Mouse (Mus musculus): ENCODE measurements around the gene Kif5c.
A peak's percentile ranks its signal among the peaks of the same experiment; 100 is the strongest.

Gene Kif5c

GRCm38 (mm10) chr2:49749730-49750576 lies 130.9 kb downstream of the Kif5c start:
- DNase-seq, result no peak

DNA sequence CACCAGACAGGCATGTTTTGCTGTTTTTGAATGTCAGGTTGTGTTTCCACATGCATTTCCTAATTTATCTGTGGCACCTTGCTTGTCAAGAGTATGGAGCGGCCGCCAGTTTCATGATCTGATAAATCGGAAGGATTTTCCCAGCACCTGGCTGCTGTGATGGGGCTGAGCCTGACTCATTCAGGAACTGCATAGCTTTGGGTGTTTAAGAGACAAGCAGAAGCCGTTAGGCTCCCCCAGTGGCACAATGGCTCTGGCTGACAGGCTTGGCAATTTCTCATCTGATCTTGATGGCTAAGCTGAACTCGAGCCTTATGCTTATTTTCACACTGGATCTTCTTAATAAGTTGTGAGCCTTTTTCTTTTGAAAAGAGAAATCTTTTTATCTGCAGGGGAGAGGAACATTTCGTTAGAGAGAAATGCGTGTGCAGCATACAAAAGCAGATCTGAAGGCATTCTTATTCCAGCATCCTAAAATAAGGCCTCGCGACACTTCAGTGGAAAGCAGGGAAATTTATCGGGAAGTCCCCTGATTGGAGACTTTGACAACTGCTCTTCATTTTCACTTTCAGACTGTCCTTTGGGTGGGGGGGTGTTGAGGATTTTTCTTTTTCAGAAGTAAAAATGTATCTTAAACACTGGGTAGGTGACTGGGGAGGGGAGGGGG lies 132.6 kb downstream of the Kif5c start:
- DNase-seq, result no peak

GRCm38 (mm10) chr2:49752211-49752607 lies 133.1 kb downstream of the Kif5c start:
- DNase-seq, result no peak

GRCm38 (mm10) chr2:49753062-49753461 lies 134.0 kb downstream of the Kif5c start:
- no peak for DNase-seq

DNA sequence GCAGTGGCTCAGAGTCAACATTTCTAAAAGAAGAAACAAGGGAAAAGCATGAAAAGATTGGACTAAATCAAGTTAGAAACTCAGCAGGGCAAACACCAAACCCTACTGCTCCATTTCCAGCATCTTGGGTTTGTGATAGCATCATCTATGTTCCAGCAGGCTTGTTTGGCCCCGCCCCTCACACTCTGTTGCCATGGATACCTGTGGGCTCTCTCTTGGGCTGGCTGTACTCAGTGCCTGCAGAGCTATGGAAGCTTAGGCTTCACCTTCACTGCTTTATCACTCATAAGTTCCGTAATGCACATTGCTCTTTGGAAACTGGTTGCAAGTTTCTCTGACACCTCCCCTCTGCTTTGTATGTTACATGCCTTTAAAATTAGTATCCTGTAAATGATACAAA lies 136.0 kb downstream of the Kif5c start:
- DNase-seq, result no peak

GRCm38 (mm10) chr2:49757616-49758015 lies 138.5 kb downstream of the Kif5c start:
- no peak for DNase-seq

DNA sequence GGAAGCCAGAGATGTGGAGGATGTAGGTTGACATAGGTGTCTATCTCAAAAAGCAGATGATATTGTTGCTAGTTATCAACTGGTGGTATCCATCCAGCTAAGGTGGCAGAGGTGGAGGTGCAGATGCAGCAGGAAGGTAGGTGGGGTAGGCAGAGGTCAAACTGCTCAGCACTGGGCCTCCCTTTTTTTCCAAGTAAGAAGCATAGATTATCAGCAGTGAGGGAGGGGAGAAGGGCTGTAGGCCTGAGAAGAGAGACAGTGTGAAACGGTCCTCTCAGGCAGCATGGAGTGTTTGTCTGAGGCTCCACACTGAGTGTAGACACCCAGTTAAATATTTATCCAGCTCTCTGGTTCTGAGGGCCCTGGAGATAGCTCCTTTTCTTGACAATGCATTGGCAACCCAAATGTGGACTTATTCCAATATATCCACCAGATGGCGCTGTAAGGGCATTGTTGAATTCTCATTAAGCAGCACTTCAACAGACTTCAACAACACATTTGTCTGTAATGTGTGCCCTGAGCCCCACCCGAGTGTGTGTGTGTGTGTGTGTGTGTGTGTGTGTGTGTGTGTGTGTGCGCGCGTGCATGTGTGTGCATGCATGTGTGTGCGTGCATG lies 145.3 kb downstream of the Kif5c start:
- DNase-seq, result peak in 1 of 2 experiments; percentile 61

DNA sequence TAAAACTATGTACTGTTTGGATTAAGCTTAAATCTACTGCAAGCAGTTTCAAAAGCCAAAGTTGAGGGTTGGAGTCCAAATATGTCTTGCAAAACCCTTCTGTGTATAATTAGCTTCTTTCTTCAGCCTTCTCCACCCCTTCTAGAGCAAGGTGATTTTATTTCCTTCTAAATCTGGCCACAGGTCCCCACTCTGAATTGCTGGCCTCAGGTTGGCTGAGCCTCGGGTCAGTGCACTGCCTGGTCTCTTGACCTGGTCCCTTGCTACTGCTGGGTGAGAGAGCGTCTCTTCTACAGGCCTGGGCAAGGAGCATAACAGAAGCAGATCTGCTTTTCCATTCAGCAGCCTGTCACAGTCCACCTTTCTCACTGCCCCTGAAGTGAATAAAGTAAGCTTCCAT lies 149.8 kb downstream of the Kif5c start:
- no peak for DNase-seq

GRCm38 (mm10) chr2:49770440-49770839 lies 151.3 kb downstream of the Kif5c start:
- DNase-seq, result no peak

- peak in 1 of 2 experiments; percentile 12 for DNase-seq
Observed at GRCm38 (mm10) chr2:49771172-49771571, 152.1 kb downstream of the Kif5c start.

GRCm38 (mm10) chr2:49773194-49773931 lies 154.3 kb downstream of the Kif5c start:
- no peak for DNase-seq

DNA sequence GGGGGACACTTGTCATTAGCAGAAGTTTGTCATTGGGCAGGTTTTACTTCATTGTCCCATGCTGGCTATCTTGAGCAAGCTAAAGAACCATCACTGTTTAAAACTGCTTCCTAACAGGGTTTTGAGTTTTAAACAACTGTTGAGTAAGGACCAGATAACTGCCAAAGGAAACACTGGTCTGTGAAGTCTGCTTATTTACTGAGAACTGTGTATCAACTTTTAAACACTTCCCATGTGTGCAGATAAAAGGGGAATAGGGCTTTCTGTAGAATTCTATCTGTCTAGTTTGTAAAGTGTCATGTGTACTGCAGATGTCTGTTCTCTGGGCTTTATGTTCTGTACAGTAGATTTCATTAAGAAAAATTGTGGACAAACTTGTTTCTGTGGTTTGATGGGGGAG lies 155.1 kb downstream of the Kif5c start:
- DNase-seq, result no peak

GRCm38 (mm10) chr2:49775187-49775586 lies 156.1 kb downstream of the Kif5c start:
- DNase-seq, result no peak

DNA sequence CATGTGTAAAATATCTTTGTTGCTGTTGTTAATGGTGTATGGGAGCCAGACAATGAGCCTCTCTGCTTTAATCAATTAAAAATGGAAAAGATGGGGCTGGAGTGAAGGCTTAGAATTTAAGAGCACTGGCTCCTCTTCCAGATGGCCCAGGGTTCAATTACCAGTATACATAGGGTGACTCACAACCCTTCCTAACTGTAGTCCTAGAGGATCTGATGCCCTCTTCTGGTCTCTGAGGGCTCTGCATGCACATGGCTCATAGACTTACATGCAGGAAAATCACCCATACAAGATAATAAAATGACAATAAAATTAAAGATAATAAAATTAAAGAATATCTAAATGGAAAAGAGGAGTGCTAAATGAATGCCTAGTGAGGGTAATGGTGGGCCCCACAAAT lies 156.6 kb downstream of the Kif5c start:
- no peak for DNase-seq

- DNase-seq, result no peak
Observed at GRCm38 (mm10) chr2:49776407-49776806, 157.3 kb downstream of the Kif5c start.

GRCm38 (mm10) chr2:49787376-49788050 lies 168.4 kb downstream of the Kif5c start, which contains the start of gene Lypd6b:
Lypd6b (plus strand) TSS chr2:49787688.
- DNase-seq, result peak; percentile 19 to 64

GRCm38 (mm10) chr2:49788051-49788418 lies 168.9 kb downstream of the Kif5c start:
- no peak for DNase-seq

DNA sequence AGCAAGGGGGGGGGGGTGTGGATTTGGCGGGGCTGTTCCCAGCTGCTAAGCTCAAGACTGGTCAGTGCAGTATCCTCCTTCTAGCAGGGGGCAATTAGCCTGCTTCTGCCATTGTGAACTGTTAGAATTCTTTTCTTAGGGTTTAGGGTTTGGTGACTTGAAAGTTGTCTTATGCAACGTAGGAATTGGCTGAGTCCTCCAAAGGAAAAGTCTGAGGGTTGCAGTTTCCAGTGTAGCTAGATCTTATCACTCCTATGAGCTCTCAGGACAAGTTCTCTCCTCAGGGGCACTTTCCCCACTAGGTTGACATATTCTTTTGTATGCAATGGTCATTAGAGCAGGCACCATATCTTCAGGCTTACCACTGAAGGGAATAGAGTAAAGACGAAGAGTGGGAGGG lies 169.5 kb downstream of the Kif5c start:
- no peak for DNase-seq

DNA sequence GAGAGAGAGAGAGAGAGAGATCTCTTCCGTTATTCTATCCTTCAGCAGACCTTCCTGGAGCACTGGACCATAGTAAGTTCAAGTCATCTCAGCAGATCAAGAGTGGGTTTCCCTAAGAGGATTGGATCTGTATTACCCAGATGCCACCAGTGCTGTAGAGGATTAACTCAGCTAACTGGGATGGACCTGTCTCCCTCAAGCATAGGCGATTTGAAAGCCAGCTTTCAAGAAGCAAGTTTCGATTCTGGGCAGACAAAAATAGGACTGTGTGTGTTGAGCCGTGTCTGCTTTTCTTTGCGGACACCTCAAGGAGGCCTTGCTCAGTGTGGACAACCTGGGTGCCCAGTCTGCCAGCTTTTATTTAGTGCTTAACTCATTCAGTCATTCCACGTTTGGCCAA lies 170.0 kb downstream of the Kif5c start:
- DNase-seq, result no peak

DNA sequence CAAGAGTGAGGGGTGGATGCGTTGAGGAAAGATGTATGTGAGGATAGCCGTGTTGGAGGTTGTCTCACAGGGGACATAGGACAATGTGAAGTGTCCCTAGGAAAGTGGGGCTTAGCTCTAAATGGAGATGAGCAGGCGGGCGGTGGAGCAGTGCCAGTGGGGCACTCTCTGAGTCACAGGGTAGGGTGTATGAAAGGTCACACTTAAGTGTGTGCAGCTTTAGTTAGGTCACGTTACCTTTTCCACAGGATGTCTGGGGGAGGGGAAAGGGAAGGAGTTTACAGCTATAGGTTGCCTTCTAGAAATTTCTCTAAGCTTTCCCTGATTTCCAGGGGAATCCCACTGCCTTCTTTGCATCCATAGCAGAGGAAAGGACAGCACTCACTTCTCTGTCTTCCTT lies 170.4 kb downstream of the Kif5c start:
- no peak for DNase-seq

DNA sequence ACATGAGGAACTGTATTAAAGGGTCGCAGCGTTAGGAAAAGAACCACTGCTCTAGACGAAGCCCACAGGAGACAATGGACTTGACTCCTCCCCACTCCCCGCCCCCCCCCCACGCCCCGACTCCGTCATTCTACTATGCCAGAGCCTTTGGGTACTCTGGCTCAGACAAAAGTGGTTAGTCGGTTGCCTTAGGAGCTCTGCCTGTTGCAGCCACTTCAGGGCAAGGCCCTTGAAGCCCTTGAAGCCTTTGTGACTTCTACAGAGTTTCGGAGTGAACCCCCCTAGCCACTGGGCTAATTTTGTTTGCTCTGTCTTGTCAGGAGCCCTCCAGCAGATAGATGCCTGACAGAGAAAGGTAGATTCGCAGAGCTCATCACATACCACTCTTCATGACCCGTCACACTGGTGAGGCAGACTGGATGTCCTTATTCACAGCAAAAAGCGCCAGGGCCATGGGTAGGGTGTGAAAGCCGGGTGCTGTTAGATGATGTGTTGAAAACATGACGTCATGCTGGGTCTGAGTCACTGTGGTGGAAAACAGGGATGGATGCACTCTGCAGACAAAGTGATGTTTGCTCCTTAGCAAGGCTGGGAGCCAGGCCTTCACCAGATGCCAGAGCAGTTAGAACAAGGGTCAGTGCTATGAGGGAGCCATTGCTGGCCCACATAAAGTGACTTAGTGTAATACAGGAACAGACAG lies 178.5 kb downstream of the Kif5c start:
- no peak for DNase-seq

DNA sequence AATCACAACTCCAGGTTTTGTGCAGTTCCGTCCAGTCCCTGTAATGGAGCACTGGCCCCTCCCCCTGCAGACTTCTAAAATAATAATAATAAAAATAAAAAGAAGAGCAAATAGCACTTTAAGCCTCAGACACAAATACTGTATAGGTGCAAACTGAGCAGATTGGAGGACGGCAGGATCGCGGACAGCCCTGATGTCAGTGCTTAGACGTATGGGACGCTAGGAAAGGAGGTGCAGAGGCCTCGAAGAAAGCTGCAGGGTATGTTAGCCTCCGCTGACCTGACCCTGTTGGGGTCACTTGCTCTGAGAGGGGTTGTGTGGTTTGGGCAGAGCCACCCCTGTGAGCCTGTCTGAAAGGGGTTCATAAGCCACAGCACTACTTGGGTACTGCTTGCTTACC lies 185.3 kb downstream of the Kif5c start:
- DNase-seq, result no peak

Data from lung, postnatal 4 days (tissue).